Mouse (Mus musculus) left cerebral cortex, adult 2 months (tissue): ENCODE results near the gene Foxc1. TPM values are rescaled to one million over a fixed set of nuclear protein-coding genes. Genes with fewer than 3 reads are reported as not detected.

Experiments used
- DNase-seq, 2 experiments: peaks; one replicate each; pipeline ENCODE4 v3.0.0; 2021 to 2022; ENCODE audit warnings: low spot score in 2 of 2, mixed read lengths in 1 of 2; ENCODE audit errors: extremely low spot score in 1 of 2
- H3K27ac ChIP-seq: fragments of 200-600 bp; 2 replicates; pipeline ENCODE4 v1.8.1; 2022
- H3K4me3 ChIP-seq: fragments of 200-600 bp; 2 replicates; pipeline ENCODE4 v1.8.1; 2022
- CTCF ChIP-seq: fragments of 200-600 bp; IDR thresholded peaks from 2 replicates; pipeline ENCODE4 v1.8.1; 2022; ENCODE audit warnings: antibody characterized with exemption, mild to moderate bottlenecking, moderate library complexity
- intact Hi-C: fragments of 180-260 bp; cut with DNase I; formaldehyde crosslinking; loops from one replicate; pipeline ENCODE4 v1.15.1; 2025
- total RNA-seq, 2 experiments: library from RNA; stranded (reverse); gene quantifications; 2 replicates each; pipeline ENCODE4 v1.2.3; 2021

The Foxc1 gene
- total RNA-seq, 2 experiments from 2014 or later: 4.8 to 6.1 TPM

DNA sequence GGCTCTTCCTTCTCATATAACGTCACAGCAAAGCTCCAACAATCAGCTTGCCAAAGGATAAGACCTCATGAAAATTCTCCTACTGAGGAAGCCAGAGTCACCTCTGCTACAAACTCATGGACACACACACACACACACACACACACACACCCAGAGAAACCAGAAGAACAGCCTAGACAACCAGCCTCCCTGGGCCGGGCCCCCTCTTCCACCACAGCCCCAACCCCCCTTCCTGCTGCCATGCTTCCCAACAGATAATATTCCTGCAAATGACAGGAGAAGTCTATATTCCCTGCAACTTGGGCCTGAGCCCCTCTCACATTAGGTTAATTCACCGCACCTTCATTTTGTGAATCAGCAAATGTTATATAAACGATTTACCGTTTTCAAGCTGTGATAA, 13.3 kb upstream of the Foxc1 start:
- DNase-seq: no peak
- intact Hi-C loops: loop anchor here (2.0 to 5.0 kb wide), 4 partner anchors 618 to 1004 kb away; no protein-coding TSS in a partner anchor
- no peak for TF ChIP-seq CTCF
- H3K27ac ChIP-seq: no peak overlapping the region
- no peak overlapping the region for H3K4me3 ChIP-seq

DNA sequence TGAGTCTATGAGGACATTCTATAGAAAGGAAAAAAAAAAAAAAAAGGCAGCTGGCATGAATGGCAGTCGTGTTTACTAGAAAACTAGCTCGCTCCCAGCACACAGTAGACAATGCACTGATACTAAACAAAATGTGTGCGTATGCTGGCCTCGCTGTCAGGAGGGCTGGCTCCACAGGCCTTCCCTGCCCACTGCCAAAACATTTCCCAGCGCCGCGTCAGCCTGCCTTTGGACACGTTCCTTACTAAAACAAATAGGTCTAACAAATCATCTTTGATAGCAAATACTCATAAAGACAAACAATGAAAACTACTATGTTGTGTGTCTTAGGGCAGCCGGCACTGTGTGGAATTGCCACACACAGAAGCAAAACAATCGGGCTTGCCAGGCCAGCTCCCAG, 9.1 kb upstream of the Foxc1 start:
- DNase-seq: no peak
- H3K27ac ChIP-seq: no peak overlapping the region
- no peak overlapping the region for H3K4me3 ChIP-seq
- TF ChIP-seq CTCF: no peak
- intact Hi-C loops: no loop called here

DNA sequence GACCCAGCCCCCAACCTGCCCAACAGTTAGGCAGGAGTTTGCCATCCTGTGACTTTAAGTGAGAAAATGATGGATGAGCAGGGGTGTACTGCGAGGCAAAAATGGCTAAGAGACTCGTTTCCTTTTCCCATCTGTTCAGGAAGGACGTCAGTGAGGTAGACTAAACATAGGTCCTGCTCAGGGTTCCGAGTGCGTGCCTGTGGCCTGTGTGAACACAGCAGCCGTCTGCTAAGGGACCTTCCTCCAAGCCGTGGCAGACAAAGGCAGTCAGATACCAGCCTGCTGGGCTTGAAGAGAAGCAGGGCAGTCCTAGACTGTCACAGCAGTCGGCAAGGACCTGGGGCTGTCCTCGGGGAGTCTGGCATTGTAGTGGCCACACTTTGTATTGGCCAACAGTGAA, 8.4 kb upstream of the Foxc1 start:
- intact Hi-C loops: no loop called here
- TF ChIP-seq CTCF: no peak

DNA sequence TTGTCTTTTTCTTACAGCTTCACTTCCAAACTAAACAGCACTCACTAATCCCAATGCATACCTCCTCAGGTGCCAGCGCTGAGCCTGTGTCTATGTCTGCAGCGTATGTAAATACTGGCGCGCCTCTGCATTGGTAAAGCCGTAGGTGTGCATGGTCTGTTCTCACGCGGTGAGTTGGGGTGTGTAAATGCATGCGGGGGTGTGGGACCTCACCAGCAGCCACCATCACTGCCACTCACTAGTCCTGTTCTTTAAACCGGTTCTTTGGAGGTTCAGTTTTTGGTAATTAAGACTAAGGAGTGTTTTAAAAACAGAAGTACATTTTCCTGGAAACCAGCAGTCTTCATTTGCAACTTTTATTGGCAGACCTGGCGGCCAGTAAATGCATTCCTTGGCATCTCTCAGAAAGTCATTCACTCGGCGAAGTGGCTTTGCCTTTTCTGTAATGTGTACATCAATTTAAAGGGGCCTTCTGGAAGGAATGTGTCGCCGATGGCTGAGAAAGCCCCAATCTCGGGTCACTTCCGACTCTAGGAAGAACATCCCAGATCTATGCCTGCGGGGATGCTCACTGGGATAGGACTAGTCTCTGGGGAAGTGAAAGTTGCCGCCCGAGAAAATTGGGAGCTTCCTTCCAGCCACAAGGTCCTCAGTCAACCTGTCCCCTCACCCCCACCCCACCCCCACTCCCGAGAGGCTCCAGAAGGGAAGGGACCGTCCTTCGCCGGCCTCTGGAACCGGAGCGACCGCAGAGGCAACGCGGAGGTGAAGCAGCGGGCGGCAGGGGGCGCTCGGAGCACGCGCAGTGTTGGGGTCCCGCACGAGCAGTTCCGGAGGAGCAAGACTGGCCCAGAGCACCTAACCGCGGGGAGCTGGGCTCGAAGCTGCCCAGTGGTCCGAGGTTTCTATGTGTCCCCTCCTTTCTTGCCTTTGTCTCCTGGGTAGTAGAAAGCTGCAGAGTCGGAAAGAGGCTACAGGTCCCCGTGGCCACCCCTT, 5.6 kb upstream of the Foxc1 start:
- TF ChIP-seq CTCF: peak; percentile 83
- H3K27ac ChIP-seq: peak overlapping the region; percentile 34; the same call in 1 of the 2 replicates
- DNase-seq: peak; percentile 84 to 87
- H3K4me3 ChIP-seq: peak overlapping the region; percentile 38
- intact Hi-C loops: loop anchor here (1.0 to 5.0 kb wide), 7 partner anchors 156 to 692 kb away; partner anchors contain the start of genes Foxf2 and Gmds

More for the DNA sequence above, 8.4 kb upstream of the Foxc1 start:
- Histone ChIP-seq H3K4me3 (0 out of 2 replicates have a peak overlapping the region, but pooled peaks have one; percentile 14), H3K27ac (no peak overlapping the region)
- DNase-seq: no peak

DNA sequence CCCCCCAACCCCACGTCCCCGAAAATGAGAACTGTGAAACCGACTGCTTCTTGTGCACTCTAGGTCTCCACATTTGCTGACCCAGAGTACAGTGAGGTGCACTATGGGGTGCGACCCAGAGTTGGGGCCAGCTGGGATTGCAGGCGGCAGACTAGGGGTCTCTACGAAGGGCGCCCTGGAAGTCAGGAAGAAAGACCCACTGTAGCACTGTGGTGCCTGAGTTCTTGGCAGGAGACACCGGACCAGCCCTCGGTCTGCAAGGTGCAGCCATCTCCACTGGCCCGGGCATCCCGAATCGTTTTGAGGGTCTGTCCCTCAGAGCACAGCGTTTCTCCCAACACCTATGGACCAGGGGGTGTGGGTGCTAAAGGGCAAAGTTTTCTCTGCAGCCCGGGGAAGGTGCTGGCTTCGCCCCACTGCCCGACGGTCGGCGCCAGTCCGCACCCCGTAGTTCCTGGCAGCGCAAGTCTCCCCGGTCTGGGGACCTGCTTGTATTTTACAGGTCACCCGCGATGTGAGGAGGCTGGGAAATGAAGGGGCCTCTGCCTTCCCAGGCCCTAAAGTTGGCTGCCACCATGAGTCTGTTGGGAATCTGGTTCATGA, 4.6 kb upstream of the Foxc1 start:
- Histone ChIP-seq H3K4me3 (peak overlapping the region; percentile 38; the same call in 1 of the 2 replicates), H3K27ac (peak overlapping the region; percentile 34; the same call in 1 of the 2 replicates)
- intact Hi-C loops: loop anchor here (1.0 to 5.0 kb wide), 7 partner anchors 155 to 691 kb away; partner anchors contain the start of genes Foxf2 and Gmds
- no peak for TF ChIP-seq CTCF
- peak in 1 of 2 experiments; percentile 23 for DNase-seq

DNA sequence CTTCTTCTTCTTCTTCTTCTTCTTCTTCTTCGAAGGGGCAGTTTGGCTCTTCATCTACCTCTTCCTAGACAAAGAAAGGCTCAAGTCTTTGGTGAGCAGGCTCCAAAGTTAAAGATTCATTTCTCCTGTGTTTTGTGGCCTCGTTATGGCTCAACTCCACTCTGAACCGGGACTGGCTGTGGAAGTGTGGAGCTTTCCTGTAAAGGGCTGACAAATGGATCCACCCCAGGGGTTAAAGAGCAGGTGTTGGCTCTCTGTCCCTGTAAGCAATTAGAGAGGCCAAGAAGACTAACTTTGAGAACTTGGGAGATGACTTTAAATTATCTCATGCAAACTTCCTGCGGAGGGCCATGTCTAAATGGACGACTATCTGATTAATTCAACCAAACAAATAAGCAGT, 4.0 kb upstream of the Foxc1 start:
- no peak overlapping the region for H3K4me3 ChIP-seq
- H3K27ac ChIP-seq: no peak overlapping the region
- intact Hi-C loops: loop anchor here (5.0 kb wide), 1 partner anchor 175 kb away; the partner anchor contains the start of gene Foxf2
- DNase-seq: no peak
- TF ChIP-seq CTCF: no peak

DNA sequence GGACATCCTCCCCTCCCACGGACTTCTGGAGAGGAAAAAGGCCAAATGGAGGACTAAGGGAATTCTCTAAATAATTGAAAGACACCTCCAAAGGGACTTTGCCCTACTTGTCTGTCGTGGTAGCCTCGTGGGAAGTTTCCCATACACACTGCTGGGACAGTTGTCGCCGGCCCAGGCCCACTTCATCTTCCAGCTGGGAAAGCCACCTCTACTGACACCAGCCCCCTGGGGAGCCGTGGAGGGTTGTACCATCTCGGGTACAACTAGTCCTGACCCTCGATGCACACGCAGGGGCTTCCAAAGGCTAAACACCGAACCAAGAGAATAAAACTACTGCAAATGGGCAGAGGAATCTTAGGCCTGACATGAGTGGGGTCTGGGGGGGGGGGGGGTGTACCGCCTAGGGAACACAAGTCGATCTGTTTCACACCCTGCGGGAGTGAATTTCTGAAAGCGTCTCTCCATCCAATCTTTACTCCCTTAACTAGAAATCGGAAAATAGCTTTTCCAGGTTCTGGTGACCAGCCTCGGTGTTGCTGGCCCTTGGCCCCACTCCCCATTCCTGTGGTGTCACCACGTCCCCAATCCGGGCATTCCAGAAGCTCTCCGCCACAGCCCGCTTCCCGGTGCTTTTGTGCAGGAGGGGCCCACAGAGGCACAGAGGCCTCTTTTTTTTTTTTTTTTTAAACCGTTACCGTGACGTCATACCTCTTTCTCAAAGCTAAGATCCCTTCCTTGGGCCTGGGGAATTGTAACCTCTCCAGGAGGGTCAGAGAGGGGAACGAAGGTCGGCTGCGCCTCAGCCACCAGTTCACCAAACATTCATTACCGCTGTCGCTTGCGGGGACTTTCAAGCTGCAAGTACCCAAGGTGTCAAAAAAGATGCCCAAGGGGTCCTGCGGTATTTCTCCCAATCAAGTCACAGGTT, 3.0 kb upstream of the Foxc1 start:
- TF ChIP-seq CTCF: no peak
- no peak overlapping the region for H3K4me3 ChIP-seq
- DNase-seq: no peak
- intact Hi-C loops: loop anchor here (5.0 kb wide), 1 partner anchor 176 kb away; the partner anchor contains the start of gene Foxf2
- peak overlapping the region; percentile 47 for H3K27ac ChIP-seq

DNA sequence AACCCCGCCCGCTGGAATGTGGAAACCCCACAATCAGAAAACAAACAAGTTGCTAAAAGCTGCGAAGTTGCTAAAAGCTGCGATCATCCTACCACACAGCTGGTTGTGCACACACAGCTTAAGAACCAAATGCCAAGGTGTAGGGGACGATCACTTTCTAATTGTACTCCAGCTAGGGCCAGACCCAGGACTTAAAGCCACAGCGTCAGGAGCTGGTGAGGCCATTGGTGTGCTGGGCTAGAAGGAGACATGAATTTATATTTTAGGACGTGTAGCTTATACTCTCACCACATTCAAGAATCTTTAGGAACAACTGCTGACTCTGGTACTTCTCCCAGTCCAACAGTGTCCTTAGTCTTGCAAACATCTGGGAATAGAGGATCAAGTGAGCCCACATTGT, 1.9 kb upstream of the Foxc1 start:
- no peak for DNase-seq
- peak overlapping the region; percentile 3; the same call in 1 of the 2 replicates for H3K4me3 ChIP-seq
- no peak for TF ChIP-seq CTCF
- intact Hi-C loops: loop anchor here (5.0 kb wide), 1 partner anchor 177 kb away; the partner anchor contains the start of gene Foxf2
- peak overlapping the region; percentile 28; the same call in 1 of the 2 replicates for H3K27ac ChIP-seq

DNA sequence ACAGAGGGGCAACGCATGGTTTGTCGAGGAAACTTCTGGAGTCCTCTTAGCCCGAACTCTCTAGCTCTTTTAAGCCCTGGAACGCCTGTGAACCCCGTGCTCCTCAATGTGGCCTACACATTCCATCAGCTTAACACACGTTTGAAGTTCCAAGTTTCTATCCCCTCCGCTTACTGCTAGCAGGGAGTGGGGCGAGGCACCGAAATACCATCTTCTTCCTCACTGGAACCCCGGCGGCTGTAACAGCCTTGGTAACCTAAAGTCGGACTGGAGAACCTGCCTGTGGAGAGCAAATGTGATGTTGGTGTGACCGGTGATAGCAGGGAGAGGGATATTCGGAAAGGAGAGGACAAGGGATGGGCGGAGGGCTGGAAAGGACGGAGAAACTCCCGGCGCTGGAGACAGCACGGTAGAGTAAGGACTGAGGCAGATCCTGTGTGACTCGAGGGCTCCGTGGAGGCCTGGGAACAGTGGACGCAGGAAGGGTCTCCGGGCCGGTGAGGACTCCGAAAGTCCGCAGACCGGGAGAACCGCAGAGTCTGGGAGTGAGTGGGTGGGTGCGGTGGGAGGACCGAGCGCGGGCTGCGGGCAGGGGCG, 504 bp upstream of the Foxc1 start:
- Histone ChIP-seq H3K4me3 (peak overlapping the region; percentile 44), H3K27ac (peak overlapping the region; percentile 18; the same call in 1 of the 2 replicates)
- intact Hi-C loops: no loop called here
- TF ChIP-seq CTCF: no peak
- no peak for DNase-seq

DNA sequence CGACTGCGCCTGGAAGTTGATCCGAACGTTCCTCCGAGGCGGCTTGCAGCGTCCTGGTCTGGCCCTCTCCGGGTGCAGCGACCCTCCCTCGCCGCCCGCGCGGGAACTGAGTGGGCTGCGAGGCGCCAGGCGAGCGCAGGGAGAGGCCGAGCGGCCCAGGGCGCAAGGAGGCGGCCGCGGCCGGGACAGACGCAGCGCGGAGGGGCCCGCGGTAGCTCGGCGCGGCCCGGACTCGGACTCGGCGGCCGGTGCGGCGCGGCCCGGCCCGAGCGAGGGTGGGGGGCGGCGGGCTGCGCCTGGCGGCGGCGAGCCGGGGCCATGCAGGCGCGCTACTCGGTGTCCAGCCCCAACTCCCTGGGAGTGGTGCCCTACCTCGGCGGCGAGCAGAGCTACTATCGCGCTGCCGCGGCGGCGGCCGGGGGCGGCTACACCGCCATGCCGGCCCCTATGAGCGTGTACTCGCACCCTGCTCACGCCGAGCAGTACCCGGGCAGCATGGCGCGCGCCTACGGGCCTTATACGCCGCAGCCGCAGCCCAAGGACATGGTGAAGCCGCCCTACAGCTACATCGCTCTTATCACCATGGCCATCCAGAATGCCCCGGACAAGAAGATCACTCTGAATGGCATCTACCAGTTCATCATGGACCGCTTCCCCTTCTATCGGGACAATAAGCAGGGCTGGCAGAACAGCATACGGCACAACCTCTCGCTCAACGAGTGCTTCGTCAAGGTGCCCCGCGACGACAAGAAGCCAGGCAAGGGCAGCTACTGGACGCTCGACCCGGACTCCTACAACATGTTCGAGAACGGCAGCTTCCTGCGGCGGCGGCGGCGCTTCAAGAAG, 680 bp downstream of the Foxc1 start:
- intact Hi-C loops: no loop called here
- peak overlapping the region; percentile 44 for H3K4me3 ChIP-seq
- DNase-seq: no peak
- peak overlapping the region; percentile 36 for H3K27ac ChIP-seq
- TF ChIP-seq CTCF: no peak
